Mouse (Mus musculus): ENCODE measurements at regions not wholly inside any gene's neighbourhood (a gene's known extent, or its start where the extent isn't known, plus 50 kb on each side); places are given as distances from the start of the nearest gene placed in this dataset.

- TF ChIP-seq CTCF (IDR thresholded peaks at IDR 0.05; ENCODE audit: low read depth), result no peak
- no peak for TF ChIP-seq EP300 (IDR thresholded peaks at IDR 0.05; ENCODE audit: low read depth)
These were observed 155.3 kb downstream of the Gm12728 start for GRCm38 (mm10) chr4:105944962-105945361.

All from liver, embryonic 14.5 days (tissue).